Mouse (Mus musculus) C2C12 (cell line): ENCODE measurements around the gene Pmpca. TPM values are rescaled to one million over a fixed set of nuclear protein-coding genes. Genes with fewer than 3 reads are reported as not detected.

ENCODE experiments used
- H3K27me3 ChIP-seq: one replicate; pipeline ENCODE4 v1.6.1; 2011; ENCODE audit not compliant: control insufficient read depth, insufficient read depth, insufficient read length
- H3K36me3 ChIP-seq: one replicate; pipeline ENCODE4 v1.6.1; 2011; ENCODE audit not compliant: control insufficient read depth, insufficient read depth
- H3K4me3 ChIP-seq: one replicate; pipeline ENCODE4 v1.5.1; 2011; ENCODE audit warnings: mild to moderate bottlenecking, control low read depth; ENCODE audit not compliant: poor library complexity, insufficient read depth, severe bottlenecking
- H3K79me2 ChIP-seq: one replicate; pipeline ENCODE4 v1.6.1; 2011; ENCODE audit not compliant: control insufficient read depth, insufficient read depth
- H3K79me3 ChIP-seq: one replicate; pipeline ENCODE4 v1.6.1; 2011; ENCODE audit warnings: low read depth, control low read depth
- H3ac ChIP-seq: one replicate; pipeline ENCODE3; 2011; ENCODE audit warnings: low read depth; ENCODE audit not compliant: control insufficient read depth, insufficient read length
- CEBPB ChIP-seq: IDR thresholded peaks from one replicate; pipeline ENCODE4 v1.6.1; 2011; ENCODE audit warnings: low read depth, mild to moderate bottlenecking, control low read depth, moderate library complexity
- CTCF ChIP-seq: IDR thresholded peaks from one replicate; pipeline ENCODE4 v1.5.1; 2011; ENCODE audit not compliant: control insufficient read depth, insufficient read depth, insufficient read length
- FOSL1 ChIP-seq: IDR thresholded peaks from one replicate; pipeline ENCODE4 v1.8.0; 2011; ENCODE audit warnings: mild to moderate bottlenecking, low read length; ENCODE audit not compliant: poor library complexity, insufficient read depth, severe bottlenecking
- MAX ChIP-seq: IDR thresholded peaks from one replicate; pipeline ENCODE4 v1.6.1; 2011; ENCODE audit warnings: mild to moderate bottlenecking, control low read depth
- MYOD1 ChIP-seq: IDR thresholded peaks from one replicate; pipeline ENCODE4 v1.6.1; 2011; ENCODE audit warnings: low read depth; ENCODE audit not compliant: control insufficient read depth, insufficient read length
- MYOG ChIP-seq: IDR thresholded peaks from one replicate; pipeline ENCODE4 v1.6.1; 2011; ENCODE audit not compliant: control insufficient read depth, insufficient read length; ENCODE audit errors: extremely low read depth
- USF1 ChIP-seq: IDR thresholded peaks from one replicate; pipeline ENCODE4 v1.6.1; 2011; ENCODE audit warnings: low read depth, mild to moderate bottlenecking, control low read depth, moderate library complexity
- polyA plus RNA-seq: library from polyadenylated mRNA; unstranded; fragments of >200 nt; fragmentation: generic; extraction: Trizol; gene quantifications from one replicate; pipeline ENCODE4 v1.2.1, GENCODE M21; 2012; ENCODE audit warnings: missing spikeins

Gene Pmpca
- polyA plus RNA-seq, 1 experiment: 93.8 TPM

GRCm38 (mm10) chr2:26441688-26442087, 52.5 kb downstream of the Pmpca start:
- no peaks in the 10 kb centered on the region for H3K27me3 ChIP-seq
- H3ac ChIP-seq: no peak overlapping the region
- peaks cover 64% of the 10 kb centered on the region for H3K79me2 ChIP-seq
- H3K79me3 ChIP-seq: peaks cover 28% of the 10 kb centered on the region
- peaks cover 54% of the 10 kb centered on the region for H3K36me3 ChIP-seq
- TF ChIP-seq CTCF (no peak), CEBPB (no peak)
- H3K4me3 ChIP-seq: no peak overlapping the region

GRCm38 (mm10) chr2:26442843-26443242, 53.7 kb downstream of the Pmpca start:
- H3K79me3 ChIP-seq: peaks cover 25% of the 10 kb centered on the region
- H3K27me3 ChIP-seq: no peaks in the 10 kb centered on the region
- peaks cover 42% of the 10 kb centered on the region for H3K36me3 ChIP-seq
- no peak for TF ChIP-seq CTCF
- no peak for TF ChIP-seq FOSL1
- no peak for TF ChIP-seq USF1
- no peak for TF ChIP-seq MAX
- no peak for TF ChIP-seq CEBPB
- no peak for TF ChIP-seq MYOD1
- peaks cover 64% of the 10 kb centered on the region for H3K79me2 ChIP-seq
- H3ac ChIP-seq: no peak overlapping the region
- H3K4me3 ChIP-seq: no peak overlapping the region

- Histone ChIP-seq H3K79me3 (peaks cover 23% of the 10 kb centered on the region), H3K79me2 (peaks cover 60% of the 10 kb centered on the region)
- TF ChIP-seq MYOD1: no peak
- TF ChIP-seq CTCF: no peak
- TF ChIP-seq MYOG: no peak
- no peak for TF ChIP-seq FOSL1
- TF ChIP-seq CEBPB: no peak
- no peak for TF ChIP-seq MAX
- TF ChIP-seq USF1: no peak
These were observed 54.7 kb downstream of the Pmpca start for GRCm38 (mm10) chr2:26443876-26444275.

GRCm38 (mm10) chr2:26444368-26444767, 55.2 kb downstream of the Pmpca start:
- TF ChIP-seq FOSL1 (no peak), USF1 (no peak), CEBPB (peak; percentile 11)
- H3K79me2 ChIP-seq: peaks cover 60% of the 10 kb centered on the region

More at GRCm38 (mm10) chr2:26443876-26444275, 54.7 kb downstream of the Pmpca start:
- H3ac ChIP-seq: peak overlapping the region; percentile 94
- H3K36me3 ChIP-seq: peaks cover 34% of the 10 kb centered on the region
- no peaks in the 10 kb centered on the region for H3K27me3 ChIP-seq
- H3K4me3 ChIP-seq: peak overlapping the region; percentile 96

GRCm38 (mm10) chr2:26444946-26445665, 56.0 kb downstream of the Pmpca start, which contains the start of gene Sec16a:
TSS of gene Sec16a (minus strand) at chr2:26445216.
- Histone ChIP-seq H3K27me3 (no peaks in the 10 kb centered on the region), H3ac (peak within 1 kb of the TSS; percentile 94), H3K4me3 (peak within 1 kb of the TSS; percentile 96), H3K36me3 (peaks cover 22% of the 10 kb centered on the region), H3K79me3 (peaks cover 23% of the 10 kb centered on the region), H3K79me2 (peaks cover 60% of the 10 kb centered on the region)
- TF ChIP-seq USF1: no peak
- no peak for TF ChIP-seq CEBPB
- no peak for TF ChIP-seq MYOD1
- TF ChIP-seq FOSL1: no peak
- TF ChIP-seq MAX: no peak
- no peak for TF ChIP-seq MYOG
- no peak for TF ChIP-seq CTCF

More at GRCm38 (mm10) chr2:26444368-26444767, 55.2 kb downstream of the Pmpca start:
- Histone ChIP-seq H3K36me3 (peaks cover 29% of the 10 kb centered on the region), H3ac (peak overlapping the region; percentile 94), H3K4me3 (peak overlapping the region; percentile 96), H3K79me3 (peaks cover 23% of the 10 kb centered on the region), H3K27me3 (no peaks in the 10 kb centered on the region)

GRCm38 (mm10) chr2:26445666-26446445, 56.7 kb downstream of the Pmpca start:
- peak overlapping the region; percentile 74 for H3K4me3 ChIP-seq
- H3K79me3 ChIP-seq: peaks cover 23% of the 10 kb centered on the region
- H3K36me3 ChIP-seq: peaks cover 19% of the 10 kb centered on the region
- TF ChIP-seq MAX: no peak
- H3K27me3 ChIP-seq: no peaks in the 10 kb centered on the region
- H3K79me2 ChIP-seq: peaks cover 60% of the 10 kb centered on the region
- H3ac ChIP-seq: peak overlapping the region; percentile 69
